Comparison of ENCODE assay signal across 8 mouse cellular contexts in the genomic region with DNA sequence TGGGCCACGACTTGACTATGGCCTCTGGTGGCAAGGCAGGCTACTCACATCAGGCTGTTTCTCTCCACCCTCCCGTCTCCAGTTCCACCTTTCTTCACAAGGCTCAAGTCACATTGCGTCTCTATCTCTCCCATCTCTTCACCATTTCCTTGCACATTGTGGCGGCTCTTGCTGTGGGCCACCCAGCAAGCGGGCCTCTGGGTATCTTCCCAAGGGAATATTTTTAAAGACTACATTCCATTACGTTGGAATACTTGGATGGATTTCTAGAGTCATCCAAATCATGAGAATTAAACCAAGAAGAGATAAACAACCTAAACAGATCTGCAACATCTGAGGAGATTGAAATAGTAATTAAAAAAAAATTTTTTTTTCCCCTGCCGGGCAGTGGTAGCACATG. TPM values are rescaled to one million over a fixed set of nuclear protein-coding genes. Genes with fewer than 3 reads are reported as not detected.
DNase-seq lines count a peak whose midpoint lies in the region; ATAC-seq lines count a peak whose summit lies in the region.

A gene (minus strand): TSS at position 101 of the 400 bp plus-strand sequence.

- H3K9ac ChIP-seq in kidney, embryonic 16.5 days (replicated peaks; ENCODE audit: low read length) = no peak within 1 kb of the TSS
- no peak within 1 kb of the TSS for H3K9ac ChIP-seq in limb, embryonic 11.5 days (ENCODE audit: low read length)
- no peak within 1 kb of the TSS for H3K9ac ChIP-seq in stomach, embryonic 16.5 days (ENCODE audit: low read length)

- peak within 1 kb of the TSS; percentile 64 for H3K27ac ChIP-seq in kidney, embryonic 16.5 days (ENCODE audit: low read length)
- no peak within 1 kb of the TSS for H3K27ac ChIP-seq in limb, embryonic 11.5 days (replicated peaks; ENCODE audit: low read depth, low read length)
- peak within 1 kb of the TSS; percentile 67 for H3K27ac ChIP-seq in stomach, embryonic 16.5 days (ENCODE audit: low read length)

- 75% methylated on average over 7 of the region's 7 CpGs for WGBS in kidney, embryonic 16.5 days
- WGBS in limb, embryonic 11.5 days = 88% methylated on average over 7 of the region's 7 CpGs
- WGBS in stomach, embryonic 16.5 days = 79% methylated on average over 7 of the region's 7 CpGs

- no peaks in the 10 kb centered on the region for H3K27me3 ChIP-seq in kidney, embryonic 16.5 days (ENCODE audit: insufficient read depth, low read length)
- no peaks in the 10 kb centered on the region for H3K27me3 ChIP-seq in limb, embryonic 11.5 days (ENCODE audit: control insufficient read depth, insufficient read depth, low read length)
- H3K27me3 ChIP-seq in stomach, embryonic 16.5 days (ENCODE audit: control insufficient read depth, insufficient read depth, low read length) = no peaks in the 10 kb centered on the region

- H3K9me3 ChIP-seq in kidney, embryonic 16.5 days (ENCODE audit: low read length) = peaks cover 3% of the 10 kb centered on the region; the same call in 1 of the 2 replicates
- H3K9me3 ChIP-seq in limb, embryonic 11.5 days (ENCODE audit: control insufficient read depth, low read length) = no peaks in the 10 kb centered on the region
- no peaks in the 10 kb centered on the region; the same call in 1 of the 2 replicates for H3K9me3 ChIP-seq in stomach, embryonic 16.5 days (replicated peaks; ENCODE audit: control insufficient read depth, low read length)

- no peak; the same call in 1 of the 2 replicates for ATAC-seq in kidney, embryonic 16.5 days (ENCODE audit: low FRiP score, low TSS enrichment)
- ATAC-seq in limb, embryonic 11.5 days (ENCODE audit: insufficient number of reproducible peaks, low FRiP score, low TSS enrichment, low read depth) = no peak
- ATAC-seq in stomach, embryonic 16.5 days (ENCODE audit: insufficient read depth, low FRiP score) = no peak

- DNase-seq in kidney, postnatal 14 days = no peak
- no peak for DNase-seq in adrenal gland, postnatal 14 days
- DNase-seq in gonadal fat pad, adult 2 months (ENCODE audit: low read depth) = no peak
- no peak for DNase-seq in limb, embryonic 11.5 days (ENCODE audit: low spot score)
- DNase-seq in right cerebral cortex, postnatal 14 days = no peak
- DNase-seq in thymus, postnatal 4 days = no peak

- H3K36me3 ChIP-seq in kidney, embryonic 16.5 days (ENCODE audit: insufficient read depth, low read length) = no peaks in the 10 kb centered on the region
- H3K36me3 ChIP-seq in limb, embryonic 11.5 days (ENCODE audit: control insufficient read depth, insufficient read depth, low read length) = no peaks in the 10 kb centered on the region
- H3K36me3 ChIP-seq in stomach, embryonic 16.5 days (ENCODE audit: control insufficient read depth, insufficient read depth, low read length) = no peaks in the 10 kb centered on the region

- no peaks in the 10 kb centered on the region for H3K4me1 ChIP-seq in kidney, embryonic 16.5 days (ENCODE audit: insufficient read depth, low read length)
- no peaks in the 10 kb centered on the region for H3K4me1 ChIP-seq in limb, embryonic 11.5 days (ENCODE audit: control insufficient read depth, insufficient read depth, low read length)
- no peaks in the 10 kb centered on the region; the same call in none of the 2 replicates for H3K4me1 ChIP-seq in stomach, embryonic 16.5 days (ENCODE audit: control insufficient read depth, insufficient read depth, low read length)

- H3K4me2 ChIP-seq in kidney, embryonic 16.5 days (replicated peaks; ENCODE audit: low read depth, low read length) = no peak within 1 kb of the TSS
- H3K4me2 ChIP-seq in limb, embryonic 11.5 days (ENCODE audit: low read depth, severe bottlenecking) = no peak within 1 kb of the TSS
- no peak within 1 kb of the TSS for H3K4me2 ChIP-seq in stomach, embryonic 16.5 days (ENCODE audit: low read depth, low read length)

- H3K4me3 ChIP-seq in kidney, embryonic 16.5 days (ENCODE audit: low read length) = no peak within 1 kb of the TSS
- no peak within 1 kb of the TSS for H3K4me3 ChIP-seq in limb, embryonic 11.5 days (ENCODE audit: low read depth, low read length)
- no peak within 1 kb of the TSS for H3K4me3 ChIP-seq in stomach, embryonic 16.5 days (replicated peaks; ENCODE audit: low read length)

RNA-seq across cellular contexts. Expression of the gene that starts here (rescaled TPM):
- 86.9 and 88.6 TPM in 2 replicates for polyA plus RNA-seq in kidney, embryonic 16.5 days (2015; fragmentation: Nextera tagmentation; extraction: Ambion mirVana)
- 129 and 165 TPM in 2 replicates for total RNA-seq in adrenal gland, postnatal 14 days (2021)
- 76.4 and 93.3 TPM in 2 replicates for polyA plus RNA-seq in gonadal fat pad, adult 2 months (2012; rRNA removed)
- 88.6 and 97.9 TPM in 2 replicates for polyA plus RNA-seq in limb, embryonic 11.5 days (2014; fragmentation: Nextera tagmentation; extraction: Ambion mirVana)
- polyA plus RNA-seq in stomach, embryonic 16.5 days (2015; fragmentation: Nextera tagmentation; extraction: Ambion mirVana) = 103 and 106 TPM in 2 replicates
